Mouse (Mus musculus) kidney, adult 9 months (tissue): ENCODE measurements around the gene Smarcc1.
"Not testable (repeated sequence)": the region's sequence is repeated elsewhere in the genome, so short reads cannot be mapped to it uniquely, and the experiment has no call there.

Experiments
- DNase-seq: peaks from one replicate; pipeline ENCODE4 v3.0.0; 2022

Gene Smarcc1

DNA sequence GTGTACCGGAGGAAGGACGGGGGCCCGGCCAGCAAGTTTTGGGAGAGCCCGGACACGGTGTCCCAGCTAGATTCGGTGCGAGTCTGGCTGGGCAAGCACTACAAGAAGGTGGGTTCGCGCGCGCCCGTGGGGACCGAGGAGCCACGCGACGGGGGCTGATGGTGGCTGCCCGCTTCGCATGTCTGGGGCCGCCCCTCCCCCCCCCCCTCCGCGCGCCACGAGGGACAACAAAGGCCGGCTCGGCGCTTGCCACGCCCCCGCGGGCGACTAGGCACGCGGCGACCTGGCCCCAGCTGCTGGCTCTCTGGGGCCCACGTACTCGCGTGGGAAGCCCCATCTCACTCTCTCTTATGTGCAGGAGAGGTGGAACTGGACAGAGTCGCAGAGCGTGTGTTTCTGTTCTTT is 14.7 kb downstream of the Smarcc1 start:
- DNase-seq, result no peak

DNA sequence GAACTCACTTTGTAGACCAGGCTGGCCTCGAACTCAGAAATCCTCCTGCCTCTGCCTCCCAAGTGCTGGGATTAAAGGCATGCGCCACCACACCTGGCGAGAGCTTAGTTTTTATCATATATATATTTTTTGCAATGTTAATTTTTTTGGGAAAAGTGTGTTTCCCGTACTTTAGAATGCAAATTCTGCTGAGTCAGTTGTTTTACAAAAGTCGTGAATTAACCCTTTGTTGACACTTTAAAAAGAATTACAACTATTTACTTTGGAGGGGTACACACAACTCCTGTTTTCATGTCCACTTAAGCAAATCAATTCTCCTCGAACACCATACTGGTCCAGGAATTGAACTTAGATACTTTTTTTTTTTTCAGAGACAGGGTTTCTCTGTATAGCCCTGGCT is 15.4 kb downstream of the Smarcc1 start:
- no peak for DNase-seq

DNA sequence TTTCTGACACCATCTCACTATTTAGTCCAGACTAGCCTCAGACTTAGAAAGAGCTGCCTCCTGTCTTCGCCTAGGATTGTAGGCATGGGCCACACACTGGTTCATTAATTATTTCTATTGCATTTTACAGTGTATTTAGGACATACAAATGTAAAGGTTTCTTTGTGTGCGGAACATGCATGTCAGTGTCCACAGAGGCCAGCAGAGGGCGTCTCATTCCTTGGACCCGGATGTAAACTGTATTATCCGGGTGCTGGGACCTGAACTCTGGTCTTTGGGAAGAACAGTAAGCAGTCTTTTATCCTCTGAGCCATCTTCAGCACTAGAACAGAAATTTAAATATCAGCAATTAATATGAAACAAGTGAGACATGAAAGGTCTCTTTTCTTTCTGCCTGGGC is 16.7 kb downstream of the Smarcc1 start:
- DNase-seq, result no peak

DNA sequence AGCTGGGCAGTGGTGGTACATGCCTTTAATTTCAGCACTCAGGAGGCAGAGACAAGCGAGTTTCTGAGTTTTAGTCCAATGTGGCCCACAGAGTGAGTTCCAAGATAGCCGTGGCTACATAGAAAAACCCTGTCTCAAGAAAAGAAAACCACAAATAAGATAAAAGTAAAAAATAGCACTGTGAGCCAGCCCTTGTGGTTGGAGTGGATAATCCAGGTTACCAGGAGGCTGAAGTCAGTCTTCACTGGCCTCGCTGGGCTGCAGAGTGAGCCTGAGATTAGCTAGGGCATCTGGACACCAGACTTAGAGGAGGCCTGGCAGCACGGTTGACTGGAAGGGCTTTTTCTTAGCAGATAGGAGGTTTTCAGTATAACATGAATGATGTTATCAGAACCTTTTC is 21.6 kb downstream of the Smarcc1 start:
- no peak for DNase-seq

DNA sequence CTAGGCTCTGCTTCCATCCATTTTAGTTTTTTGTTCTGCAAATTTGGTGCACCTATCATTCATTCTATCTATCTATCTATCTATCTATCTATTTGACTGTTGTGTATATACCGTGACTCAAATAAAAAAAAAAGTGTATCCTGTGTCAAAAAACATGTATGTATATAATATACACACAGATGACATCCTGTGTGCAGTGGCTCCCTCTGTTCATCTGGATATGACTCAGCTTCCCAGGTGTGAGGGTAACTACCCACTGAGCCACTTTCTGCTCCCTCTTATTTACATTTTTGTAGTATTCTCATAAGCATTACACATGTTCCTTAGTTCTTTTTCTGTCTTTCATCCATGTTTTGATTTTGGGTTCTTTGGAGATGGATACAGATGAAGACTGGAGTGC is 24.6 kb downstream of the Smarcc1 start:
- no peak for DNase-seq

DNA sequence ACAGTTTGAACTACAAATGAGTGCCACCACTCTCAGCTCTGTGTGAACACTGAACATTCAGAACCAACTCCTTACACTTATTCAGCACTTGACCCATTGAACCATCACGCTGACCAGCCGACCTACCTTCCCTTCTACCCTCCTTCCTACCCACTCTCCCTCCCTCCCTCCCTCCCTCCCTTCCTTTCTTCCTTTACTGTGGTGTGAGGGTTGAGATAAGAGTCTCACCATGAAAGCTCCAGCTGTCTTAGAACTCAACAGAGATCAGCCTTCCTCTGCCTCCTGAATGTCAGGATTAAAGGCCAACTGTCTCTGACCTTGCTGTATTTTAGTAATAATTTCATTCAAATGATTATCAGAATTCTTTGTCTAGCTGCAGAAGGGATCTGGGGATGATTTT is 31.1 kb downstream of the Smarcc1 start:
- DNase-seq, result no peak

DNA sequence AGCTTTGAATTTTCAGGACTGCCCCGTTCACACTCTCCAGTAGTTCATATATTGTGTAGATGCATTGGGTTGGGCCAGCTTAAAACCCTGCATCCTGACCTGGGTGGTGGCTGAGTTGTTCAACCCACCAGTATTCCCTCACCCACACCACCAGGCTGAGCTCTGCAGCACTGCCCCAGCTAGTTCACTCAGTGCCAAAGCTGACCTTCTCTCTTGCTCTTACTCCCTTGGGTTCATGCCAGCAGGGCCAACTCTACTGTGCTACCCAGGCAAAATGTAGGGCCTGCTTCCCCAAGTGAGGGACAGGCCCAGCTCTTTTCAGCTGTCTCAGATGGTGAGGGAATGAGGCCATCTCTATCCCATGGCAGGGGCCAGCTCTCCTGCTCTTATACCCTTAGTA is 41.5 kb downstream of the Smarcc1 start:
- DNase-seq, result no peak

DNA sequence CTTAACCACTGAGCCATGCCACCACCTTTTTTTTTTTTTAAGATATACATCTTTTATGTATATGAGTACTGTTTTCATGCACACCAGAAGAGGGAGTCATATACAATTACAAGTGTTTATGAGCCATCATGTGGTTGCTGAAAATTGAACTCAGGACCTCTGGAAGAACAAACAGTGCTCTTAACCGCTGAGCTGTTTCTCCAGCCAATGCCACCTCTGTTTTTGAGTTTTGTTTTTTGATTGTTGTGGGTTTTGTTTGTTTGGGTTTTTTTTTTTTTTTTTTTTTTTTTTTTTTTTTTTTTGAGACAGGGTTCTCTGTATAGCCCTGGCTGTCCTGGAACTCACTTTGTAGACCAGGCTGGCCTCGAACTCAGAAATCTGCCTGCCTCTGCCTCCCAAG is 43.0 kb downstream of the Smarcc1 start:
- DNase-seq, result not testable (repeated sequence)

DNA sequence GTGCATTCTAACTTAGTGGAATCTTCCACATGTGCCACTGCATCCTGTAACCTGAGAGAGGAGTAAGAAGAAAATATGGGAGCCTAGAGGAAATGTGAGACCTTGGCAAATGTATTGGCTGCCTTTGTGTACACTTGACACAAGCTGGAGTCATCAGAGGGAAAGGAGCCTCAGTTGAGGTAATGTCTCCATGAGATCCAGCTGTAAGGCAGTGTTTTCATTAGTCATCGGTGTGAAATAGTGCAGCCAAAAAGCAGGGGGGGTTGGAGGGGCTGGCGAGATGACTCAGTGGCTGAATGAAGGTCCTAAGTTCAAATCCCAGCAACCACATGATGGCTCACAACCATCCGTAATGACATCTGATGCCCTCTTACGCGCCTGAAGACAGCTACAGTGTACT is 44.9 kb downstream of the Smarcc1 start:
- DNase-seq, result no peak

DNA sequence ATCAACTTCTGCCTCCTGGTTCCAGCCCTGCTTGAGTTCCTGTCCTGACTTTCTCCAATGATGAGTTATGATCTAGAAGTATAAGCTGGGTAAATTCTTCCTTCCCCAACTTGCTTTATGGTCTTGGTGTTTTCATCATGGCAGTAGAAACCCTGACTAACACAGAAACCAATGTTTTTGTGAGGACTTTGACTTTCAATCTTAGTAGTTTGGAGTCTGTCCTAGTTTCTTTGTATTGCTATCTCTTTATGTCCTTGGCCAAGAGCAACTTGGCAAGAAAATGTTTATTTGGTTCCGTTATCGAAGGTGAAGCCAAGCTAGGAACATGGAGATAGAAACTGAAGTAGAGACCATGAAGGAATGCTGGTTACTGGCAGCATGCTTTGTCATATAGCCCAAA is 45.6 kb downstream of the Smarcc1 start:
- no peak for DNase-seq

DNA sequence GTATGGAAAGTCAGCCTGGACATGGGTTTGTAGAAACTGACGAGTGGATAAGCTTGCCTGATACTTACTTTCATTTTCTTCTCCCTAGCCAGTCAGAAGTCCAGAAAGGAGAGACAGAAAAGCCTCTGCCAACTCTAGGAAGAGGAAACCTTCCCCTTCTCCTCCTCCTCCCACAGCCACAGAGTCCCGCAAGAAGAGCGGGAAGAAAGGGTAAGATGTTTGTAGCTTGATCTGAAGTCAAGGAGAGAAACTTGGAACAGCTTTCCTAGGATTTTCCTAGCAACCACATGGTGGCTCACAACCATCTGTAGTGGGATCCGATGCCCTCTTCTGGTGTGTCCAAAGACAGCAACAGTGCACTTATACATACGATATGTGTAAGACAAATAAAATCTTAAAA is 53.4 kb downstream of the Smarcc1 start:
- DNase-seq, result no peak

DNA sequence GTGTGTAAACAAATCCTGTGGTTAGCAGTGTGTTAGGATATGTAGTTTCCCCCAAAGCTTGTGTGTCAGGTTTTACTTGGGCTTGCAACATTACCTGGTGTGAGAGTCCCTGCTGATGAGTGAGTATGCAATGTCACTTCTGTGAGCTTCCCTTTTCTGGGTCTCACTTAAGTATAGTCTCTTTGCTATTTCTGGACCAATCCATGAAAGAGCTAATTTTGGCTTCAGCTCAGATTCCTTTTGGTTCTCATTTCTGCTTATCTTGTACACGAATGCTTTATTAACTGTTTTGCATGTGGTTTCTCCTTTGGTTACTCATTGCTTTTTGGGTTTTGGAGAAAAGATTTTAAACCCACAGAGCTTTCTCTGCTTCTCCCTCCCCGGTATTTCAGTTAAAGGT is 82.4 kb downstream of the Smarcc1 start:
- DNase-seq, result no peak

DNA sequence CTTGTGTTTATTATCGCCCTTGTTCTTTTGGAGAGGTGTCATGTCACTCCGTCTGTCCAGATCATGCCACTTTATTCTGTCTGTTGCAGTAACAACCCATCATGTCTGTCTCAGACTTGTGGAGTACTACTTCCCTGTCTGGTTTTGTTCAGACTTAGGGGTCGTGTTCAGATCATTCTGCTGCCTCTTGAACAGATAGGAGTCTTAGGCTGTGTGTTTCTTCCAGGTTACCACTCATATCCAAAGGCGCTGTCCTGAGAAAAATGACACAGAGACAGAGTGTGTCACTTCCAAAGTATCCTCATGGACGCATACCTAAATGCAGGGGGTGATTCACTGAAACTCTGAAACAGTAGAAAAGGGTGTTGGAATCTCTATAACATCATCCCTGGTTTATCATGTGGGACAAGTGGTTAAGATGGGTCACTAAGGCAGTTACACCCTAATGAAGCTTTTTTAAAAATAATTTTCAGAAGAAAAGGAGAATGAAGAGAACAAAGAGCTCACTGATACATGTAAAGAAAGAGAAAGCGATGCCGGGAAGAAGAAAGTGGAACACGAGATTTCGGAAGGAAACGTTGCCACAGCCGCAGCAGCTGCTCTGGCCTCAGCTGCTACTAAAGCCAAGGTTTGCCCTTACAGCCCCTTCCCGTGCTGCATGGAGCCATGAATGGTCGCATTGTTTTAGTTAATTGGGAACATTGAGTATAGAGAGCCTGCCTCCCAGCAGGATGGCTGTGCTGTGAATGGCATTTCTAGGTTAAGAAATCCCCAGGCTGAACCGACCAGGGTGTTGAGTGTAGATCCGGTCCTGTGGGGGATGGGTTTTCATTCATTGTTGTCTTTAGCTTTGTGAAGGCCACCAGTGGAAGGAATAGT is 88.3 kb downstream of the Smarcc1 start:
- no peak for DNase-seq

DNA sequence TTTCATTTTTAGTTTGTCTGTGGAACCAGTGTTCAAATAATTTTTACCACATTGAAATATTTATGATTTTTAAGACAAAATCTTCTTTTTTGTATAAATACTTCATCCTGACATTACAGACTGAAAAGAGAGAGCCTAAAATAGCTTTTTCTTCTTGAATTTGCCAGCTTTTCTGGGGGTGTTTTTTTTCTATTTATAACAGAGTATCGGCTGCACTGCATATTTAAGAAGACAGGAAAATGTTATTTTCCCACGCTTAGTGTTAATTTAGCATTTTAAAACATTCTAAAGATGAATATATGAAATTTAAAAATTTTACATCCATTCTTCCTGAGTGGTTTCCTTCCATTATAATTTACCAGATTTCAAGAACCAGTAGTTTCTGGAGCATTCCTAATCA is 88.9 kb downstream of the Smarcc1 start:
- DNase-seq, result no peak

DNA sequence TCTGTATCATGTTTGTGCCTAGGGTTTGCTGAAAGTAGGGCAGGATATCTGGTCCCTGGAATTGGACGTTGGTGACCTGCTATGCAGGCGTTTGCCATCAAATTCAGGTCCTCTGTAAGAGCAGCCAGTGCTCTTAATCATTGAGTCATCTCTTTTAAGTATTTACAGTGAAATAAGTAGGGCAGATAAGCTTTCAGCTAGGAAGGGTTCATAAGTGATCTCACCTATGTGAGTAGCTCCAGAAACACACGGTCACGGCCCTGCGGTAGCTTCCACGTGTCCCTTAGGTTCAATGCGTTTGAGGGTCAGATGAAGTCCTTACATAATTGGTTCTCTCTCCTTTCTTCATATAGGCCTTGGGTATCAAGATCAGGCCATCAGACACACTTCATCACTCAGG is 90.8 kb downstream of the Smarcc1 start:
- DNase-seq, result no peak

DNA sequence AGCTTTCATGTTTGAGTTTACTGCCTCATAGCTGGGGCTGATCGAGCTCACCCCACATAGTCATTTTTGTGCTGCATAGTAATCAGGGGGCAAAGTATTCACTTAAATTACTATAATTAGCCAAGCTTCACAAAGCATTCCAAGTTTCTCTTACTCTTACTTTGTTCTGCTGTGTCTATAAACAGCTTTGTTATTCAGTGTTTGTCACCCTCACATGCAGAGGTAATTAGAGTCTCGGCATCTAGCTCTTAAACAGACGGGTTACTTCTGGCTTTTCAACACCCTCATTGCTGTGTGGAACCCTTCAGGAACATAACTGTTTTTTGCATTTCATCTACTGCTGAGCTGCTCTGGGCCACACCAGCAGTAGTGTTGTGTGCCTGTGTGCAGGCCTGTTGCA is 91.5 kb downstream of the Smarcc1 start:
- DNase-seq, result no peak

DNA sequence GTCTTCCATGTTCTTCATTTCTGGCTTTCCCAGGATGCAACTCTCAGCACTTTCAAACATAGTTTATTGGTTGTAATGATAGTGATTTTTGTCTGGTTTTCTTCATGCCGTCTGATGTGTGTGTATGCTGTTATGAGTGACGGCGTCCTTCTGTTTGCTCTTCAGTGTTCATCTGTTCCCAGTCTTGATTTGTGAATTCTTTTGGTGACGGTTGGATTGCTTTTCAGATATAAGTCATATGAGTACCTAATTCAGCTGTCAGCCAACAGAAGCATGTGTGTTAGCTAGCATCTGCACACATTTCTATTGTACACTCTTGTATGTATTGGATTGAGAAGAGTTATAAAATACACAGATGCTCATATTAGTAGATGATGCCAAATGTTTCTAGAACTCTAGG is 106.8 kb downstream of the Smarcc1 start:
- DNase-seq, result no peak

DNA sequence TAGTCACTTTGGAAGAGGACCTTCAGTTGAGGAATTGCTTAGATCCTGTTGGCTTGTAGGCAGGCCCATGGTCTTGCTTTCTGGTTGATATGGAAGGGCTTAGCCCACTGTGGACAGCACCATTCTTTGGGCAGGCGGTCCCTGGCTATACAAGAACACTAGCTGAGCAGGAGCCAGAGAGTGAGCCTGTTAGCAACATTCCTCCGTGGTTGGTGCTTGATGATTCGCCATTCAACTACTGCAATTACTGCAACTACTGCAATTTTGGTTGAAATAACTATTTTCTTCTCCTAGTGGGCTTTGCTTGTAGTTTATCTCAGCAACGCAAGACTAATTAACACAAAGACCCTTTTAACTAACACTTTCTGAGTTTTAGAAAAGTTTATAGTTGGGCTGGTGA is 108.7 kb downstream of the Smarcc1 start:
- no peak for DNase-seq

DNA sequence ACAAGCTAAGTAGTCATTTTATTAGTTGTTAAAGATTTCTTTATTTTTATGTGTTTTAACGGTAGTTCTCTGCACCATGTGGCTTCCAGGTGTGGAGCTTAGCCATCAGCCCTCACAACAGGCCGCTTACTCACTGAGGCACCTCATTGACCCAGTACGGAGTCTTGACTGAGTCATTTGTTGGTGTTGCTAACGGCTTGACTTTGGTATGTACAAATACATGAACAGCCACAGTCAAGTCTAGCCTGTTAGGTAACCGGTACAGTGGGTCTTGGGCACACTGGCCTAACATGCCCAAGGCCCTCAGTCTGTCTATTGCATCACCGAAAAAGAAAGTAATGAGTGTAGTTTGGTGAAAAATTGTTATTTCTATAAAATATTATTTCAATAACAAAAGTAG is 111.2 kb downstream of the Smarcc1 start:
- DNase-seq, result no peak

DNA sequence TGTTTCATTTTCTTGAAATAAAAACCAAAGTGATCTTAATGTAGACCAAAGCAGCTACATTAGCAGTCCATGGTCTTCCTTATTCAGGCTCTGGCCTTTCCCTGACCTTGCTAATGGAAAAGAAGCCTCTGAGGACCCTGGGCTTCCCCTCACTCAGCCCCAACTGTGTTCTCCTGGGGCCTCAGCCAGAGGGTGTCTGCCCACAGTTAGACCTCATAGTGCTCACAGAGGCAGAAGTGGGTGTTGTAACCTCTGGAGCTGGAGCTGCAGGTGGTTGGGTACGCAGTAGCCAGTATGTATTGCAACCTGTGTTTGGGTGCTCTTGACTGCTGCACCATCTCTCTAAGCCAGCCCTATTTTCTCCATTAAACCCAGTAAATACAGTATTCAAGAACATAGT is 111.6 kb downstream of the Smarcc1 start:
- no peak for DNase-seq

DNA sequence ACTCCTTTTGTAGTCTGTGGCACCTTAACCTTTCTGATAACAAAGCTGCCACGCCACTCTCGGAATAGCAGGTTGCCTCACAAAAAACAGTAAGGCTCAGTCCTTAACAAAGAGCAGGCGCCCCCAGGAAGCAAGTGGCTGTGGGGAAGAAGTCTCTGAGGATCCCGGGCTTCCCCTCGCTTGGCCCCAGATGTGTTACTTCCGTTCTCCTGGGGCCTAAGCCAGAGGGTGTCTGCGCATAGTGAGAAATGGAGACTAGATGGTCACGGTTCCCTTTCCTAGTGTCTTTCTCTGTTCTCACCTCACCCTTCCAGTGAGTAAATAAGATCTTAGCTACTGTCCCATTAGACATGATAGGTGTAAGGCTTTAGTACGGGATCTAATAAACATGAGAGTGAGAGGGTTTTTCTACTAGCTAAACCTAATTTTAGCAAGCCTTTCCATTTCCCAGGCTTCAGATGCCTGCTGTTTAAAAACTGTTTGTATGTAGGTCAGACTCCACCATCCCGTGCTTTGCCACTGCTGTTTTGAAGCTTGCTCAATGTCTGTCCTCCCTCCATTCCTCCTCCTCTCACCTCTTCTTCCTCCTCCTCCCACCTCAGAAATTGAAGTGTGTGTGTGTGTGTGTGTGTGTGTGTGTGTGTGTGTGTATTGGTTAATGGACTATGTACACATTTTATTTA is 112.2 kb downstream of the Smarcc1 start:
- no peak for DNase-seq

DNA sequence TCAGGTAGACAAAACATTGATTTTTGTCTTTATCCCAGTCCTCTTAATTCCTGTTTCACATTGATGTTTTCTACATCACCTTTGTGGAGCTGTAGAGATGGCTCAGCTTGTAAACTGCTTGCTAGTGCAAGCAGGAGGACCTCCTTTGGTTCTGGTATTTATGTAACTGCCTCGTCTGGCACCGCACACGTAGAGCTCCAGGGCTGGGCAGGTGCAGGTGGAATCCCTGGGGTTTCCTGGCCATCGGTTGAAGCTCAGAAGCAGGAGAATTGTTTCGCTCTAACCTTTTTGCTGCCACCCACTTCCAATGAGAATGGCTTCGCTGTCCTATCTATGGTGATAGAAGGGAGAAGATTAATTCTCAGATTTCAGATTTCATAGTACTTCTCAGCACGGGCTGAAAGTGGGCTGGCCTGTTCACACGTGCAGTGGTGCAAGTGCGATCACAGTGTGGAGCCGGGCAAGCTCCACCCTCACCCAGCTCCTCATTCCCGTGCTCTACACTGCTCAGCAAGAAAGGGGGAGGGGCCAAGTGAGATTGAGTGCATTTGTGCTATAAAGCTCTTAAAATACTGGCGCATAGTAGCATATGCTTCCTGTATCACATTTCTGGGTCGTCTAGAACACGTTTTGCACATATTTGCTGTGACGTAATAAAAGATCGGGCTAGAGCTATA is 113.0 kb downstream of the Smarcc1 start:
- DNase-seq, result no peak

DNA sequence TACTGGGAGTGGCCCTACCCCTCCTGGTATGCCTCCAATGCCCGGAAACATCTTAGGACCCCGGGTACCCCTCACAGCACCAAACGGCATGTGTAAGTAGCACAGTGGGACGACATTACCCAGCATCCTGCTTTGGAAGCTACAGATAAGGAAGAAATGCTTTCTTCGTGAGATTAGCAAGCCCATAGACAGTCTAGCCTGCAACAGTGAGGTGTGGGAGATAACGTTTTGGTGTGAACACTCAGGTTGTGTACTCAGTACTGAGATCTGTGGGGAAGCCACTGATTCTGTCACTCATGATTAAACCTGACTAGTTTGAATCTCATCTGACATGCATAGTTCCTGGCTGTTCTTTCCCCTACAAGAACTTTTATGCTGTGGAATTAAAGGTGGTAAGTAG is 117.5 kb downstream of the Smarcc1 start:
- no peak for DNase-seq

DNA sequence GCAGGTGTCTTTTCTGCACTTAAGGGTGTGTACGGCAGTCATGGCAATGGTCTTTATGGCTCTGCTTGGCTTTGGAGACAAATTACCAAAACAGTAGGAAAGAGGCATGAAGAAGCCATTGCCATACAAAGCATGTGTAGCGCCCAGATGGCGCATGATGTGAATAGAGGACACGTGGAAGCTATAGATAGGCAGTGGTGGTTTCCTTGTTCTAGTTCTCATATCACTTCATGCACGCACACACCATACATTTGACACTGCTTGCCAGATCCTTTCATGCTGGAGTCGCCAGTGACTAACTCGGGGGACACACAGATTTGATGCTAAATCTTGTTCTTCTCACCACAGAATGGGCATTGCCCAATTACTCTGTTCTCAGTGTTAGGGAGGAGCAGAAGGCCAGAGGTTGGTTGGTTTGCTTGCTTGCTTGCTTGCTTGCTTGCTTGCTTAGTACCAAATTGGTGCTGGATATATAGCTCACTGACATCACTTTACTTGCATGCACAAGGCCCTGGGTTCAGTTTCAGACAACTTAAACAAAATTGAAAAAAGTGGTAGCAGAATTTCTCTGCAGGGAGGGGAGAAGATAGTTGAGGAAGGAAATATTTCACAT is 125.8 kb downstream of the Smarcc1 start, which contains the start of gene Cspg5:
TSS of gene Cspg5 (plus strand) at position 563 of the 613 bp plus-strand sequence.
- no peak for DNase-seq
